Mouse (Mus musculus): Measurements from ENCODE around the gene Baiap2l1.

Baiap2l1 gene

DNA sequence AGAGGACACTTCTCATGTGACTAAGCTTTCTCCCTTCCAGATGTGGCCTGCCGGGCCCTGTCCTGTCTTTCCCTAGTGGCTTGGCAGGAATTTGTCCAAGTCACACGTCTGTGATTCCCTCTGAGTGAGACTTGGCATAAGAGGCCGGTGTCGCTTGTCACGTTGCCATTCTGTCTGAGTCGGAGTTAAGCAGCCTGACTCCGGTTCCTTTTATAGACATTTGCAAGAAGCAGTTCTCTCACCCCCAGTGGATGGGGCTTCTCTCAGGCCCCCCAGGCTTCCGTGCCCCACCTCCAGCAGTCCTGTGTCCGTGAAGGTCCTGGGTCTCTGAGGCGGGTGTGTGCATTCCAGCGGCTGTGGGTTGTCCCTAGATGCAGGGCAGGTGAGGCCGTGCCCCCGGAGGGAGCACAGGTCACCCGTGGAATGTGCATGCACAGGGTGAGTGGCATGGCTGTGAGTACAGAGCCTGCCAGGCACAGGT lies 99.7 kb downstream of the Baiap2l1 start:
- DNase-seq (ENCODE audit: low read depth, low spot score): no peak

GRCm38 (mm10) chr5:144257451-144258110 lies 100.3 kb downstream of the Baiap2l1 start:
- DNase-seq (ENCODE audit: low read depth, low spot score): no peak

DNA sequence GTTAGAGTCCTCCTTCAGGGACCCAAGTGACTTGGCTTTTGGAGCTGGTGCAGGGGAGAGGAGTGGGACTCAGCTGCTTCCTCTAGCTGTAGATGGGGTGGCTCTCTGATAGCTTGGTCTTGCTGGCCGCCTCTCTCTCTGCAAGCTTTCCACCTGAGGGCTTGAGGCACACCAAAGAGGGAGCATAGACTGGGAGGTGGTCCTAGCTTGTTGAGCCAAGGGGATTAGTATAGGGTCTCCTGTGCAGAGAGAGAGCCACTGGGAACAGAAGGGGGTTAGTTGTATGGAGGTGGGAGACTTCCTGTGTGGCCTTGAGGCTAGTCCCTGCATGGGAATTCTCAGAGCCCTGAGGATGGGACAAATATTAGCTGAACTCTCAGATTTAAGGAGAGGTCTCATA lies 101.0 kb downstream of the Baiap2l1 start:
- no peak for DNase-seq (ENCODE audit: low read depth, low spot score)

DNA sequence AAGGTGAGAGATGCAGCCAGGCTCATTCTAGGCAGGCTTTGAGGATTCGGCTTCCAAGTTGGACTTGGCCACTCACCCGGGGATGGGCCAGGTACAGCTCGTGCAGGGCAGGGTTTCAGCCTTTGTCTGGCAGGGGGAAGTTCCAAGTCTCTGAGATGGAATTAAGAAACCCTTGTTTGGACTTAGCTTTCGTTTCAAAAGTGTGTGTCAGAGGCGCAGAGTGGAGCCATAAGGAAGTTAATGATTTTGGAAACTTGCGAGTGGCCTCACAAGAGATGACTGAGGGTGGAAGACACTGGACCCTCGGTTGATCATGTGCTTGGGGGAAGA lies 101.4 kb downstream of the Baiap2l1 start:
- DNase-seq (ENCODE audit: low read depth, low spot score): no peak

- DNase-seq (ENCODE audit: low read depth, low spot score): peak; percentile 66
These were observed 102.0 kb downstream of the Baiap2l1 start for GRCm38 (mm10) chr5:144255632-144256540.

- DNase-seq (ENCODE audit: low read depth, low spot score): peak; percentile 92
These were observed 102.9 kb downstream of the Baiap2l1 start for GRCm38 (mm10) chr5:144254811-144255631.

GRCm38 (mm10) chr5:144254122-144254810 lies 103.6 kb downstream of the Baiap2l1 start:
- peak; percentile 77 for DNase-seq (ENCODE audit: low read depth, low spot score)

DNA sequence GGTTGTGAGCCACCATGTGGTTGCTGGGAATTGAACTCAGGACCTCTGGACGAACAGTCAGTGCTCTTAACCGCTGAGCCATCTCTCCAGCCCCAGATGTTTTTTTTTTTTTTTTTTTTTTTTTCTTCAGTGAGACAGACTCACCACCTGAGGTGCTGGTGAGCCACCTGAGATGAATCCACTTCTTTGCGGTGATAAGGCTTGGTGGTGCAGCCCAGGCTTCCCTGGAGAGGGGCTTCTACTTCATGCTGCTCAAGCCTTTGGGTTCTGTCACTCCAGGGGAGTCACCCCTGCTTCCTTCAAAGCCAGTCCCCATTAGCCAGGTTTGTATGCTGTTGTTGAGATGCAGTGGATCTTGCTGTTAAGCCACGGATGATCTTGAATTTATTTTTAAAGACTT lies 104.7 kb downstream of the Baiap2l1 start:
- peak; percentile 50 for DNase-seq (ENCODE audit: low read depth, low spot score)

GRCm38 (mm10) chr5:144251876-144252577 lies 105.9 kb downstream of the Baiap2l1 start:
- peak; percentile 37 for DNase-seq (ENCODE audit: low read depth, low spot score)

DNA sequence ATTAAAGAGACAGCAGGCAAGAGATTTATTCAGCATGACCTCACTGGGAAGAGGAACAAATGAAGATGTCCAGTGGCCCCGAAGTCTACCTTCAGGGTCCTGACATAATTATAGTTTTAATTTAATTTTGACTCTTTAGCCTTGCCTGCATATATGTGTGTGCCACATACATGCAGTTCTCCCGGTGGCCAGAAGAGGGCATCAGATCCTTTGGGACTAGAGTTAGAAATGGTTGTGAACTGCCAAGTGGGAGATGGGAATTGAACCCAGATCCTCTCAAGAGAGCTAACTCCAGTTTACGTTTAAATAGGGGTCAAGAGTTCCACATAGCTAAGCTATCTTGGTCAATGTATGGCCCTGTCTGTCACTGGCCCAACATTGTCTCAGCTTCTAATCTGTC lies 108.0 kb downstream of the Baiap2l1 start:
- no peak for DNase-seq (ENCODE audit: low read depth, low spot score)

GRCm38 (mm10) chr5:144247906-144248585 lies 109.9 kb downstream of the Baiap2l1 start:
- DNase-seq (ENCODE audit: low read depth, low spot score): no peak

GRCm38 (mm10) chr5:144247307-144247706 lies 110.6 kb downstream of the Baiap2l1 start:
- DNase-seq (ENCODE audit: low read depth, low spot score): no peak

GRCm38 (mm10) chr5:144246669-144247068 lies 111.2 kb downstream of the Baiap2l1 start:
- no peak for DNase-seq (ENCODE audit: low read depth, low spot score)

DNA sequence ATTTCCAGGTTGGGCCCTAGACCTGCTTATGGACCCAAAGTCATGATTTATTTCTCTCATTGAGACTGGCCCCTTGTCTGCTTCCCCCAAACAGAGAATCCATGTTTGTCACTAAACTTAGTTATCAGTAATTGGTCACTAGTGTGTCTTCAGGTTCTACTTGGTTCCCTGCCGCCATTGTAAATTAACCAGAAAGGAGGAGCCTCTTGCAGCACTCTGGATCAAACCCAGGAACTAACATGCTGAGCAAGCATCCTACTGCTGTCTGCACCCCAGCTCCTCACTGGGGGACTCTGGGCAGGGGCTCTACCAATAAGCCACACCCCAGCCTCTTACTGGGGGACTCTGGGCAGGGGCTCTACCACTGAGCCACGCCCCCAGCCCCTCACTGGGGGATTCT lies 112.3 kb downstream of the Baiap2l1 start:
- DNase-seq (ENCODE audit: low read depth, low spot score): no peak

GRCm38 (mm10) chr5:144243901-144244487 lies 113.9 kb downstream of the Baiap2l1 start, which contains the start of gene Bri3:
Bri3 (plus strand) TSS chr5:144244437.
- no peak for DNase-seq (ENCODE audit: low read depth, low spot score)

DNA sequence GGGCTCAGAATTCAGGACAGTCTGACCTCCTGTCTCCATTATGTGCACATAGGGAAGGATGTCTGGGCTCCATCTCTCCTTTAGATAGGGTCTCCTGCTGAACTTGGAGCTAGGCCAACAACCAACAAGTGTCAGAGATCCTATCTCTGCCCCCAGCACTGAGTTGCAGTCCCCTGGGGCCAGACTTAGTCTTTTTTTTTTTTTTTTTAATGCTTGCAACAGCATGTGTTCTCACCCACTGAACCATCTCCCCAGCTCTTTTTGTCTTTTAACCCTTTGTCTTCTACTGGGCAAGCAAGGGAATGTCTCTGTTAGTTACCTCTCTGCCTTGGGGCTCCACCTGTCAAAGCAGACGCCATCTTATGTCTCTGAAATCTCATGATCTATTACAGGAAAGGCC lies 118.9 kb downstream of the Baiap2l1 start:
- no peak for DNase-seq (ENCODE audit: low read depth, low spot score)

DNA sequence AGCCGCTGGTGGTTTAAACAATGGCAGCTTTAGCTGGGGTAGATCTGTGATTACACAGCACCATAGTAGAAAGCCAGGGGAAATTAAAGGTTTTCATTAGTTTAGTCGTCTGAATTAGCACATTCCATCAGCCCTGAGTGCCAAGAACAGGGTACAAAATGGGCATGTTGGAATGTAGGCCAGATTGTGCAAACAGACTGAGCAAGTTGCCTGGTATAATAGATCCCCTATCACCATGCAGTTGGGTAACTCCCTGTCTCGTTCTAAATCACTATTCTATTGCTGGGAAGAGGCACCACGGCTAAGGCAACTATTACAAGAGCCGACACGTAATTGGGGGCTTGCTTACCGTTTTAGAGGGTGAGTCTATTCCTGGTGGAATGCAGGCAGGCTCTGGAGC lies 123.2 kb downstream of the Baiap2l1 start:
- DNase-seq (ENCODE audit: low read depth, low spot score): no peak

GRCm38 (mm10) chr5:144234222-144234621 lies 123.7 kb downstream of the Baiap2l1 start:
- no peak for DNase-seq (ENCODE audit: low read depth, low spot score)

DNA sequence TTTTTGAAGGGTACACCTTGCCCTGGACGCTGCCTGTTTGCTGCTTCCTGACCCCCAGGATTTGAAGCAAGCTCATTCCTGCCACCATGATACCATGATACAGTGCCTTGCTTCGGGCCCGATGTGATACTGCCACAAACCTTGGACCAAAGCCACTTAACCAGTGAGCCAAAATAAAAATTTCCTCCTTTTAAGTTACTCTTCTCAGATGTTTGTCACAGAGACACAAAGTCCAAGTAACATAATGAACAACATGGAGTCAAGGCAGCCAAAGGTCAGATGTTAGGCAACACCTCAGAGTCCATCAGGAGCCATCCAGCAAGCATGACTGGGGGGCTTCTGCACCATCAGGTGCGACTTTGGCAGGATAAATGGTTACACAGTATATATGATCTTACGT lies 125.4 kb downstream of the Baiap2l1 start:
- DNase-seq (ENCODE audit: low read depth, low spot score): no peak

DNA sequence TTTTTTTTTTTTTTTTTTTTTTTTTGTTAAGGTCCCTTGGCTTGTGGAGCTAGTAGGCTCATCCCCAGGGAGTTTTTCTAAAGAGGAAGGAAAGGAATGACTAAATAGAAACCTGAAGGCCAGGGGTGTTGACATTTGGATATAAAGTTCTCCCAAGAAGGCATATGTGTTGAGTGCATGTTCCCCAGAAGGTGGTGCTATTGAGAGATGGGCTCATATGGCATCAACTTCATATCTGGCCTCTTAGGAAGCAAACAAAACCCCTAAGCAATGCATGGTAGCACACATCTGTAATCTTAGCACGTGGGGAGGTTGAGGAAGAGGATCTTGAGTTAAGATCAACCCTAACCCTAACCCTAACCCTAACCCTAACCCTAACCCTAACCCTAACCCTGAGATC lies 126.5 kb downstream of the Baiap2l1 start:
- peak; percentile 62 for DNase-seq (ENCODE audit: low read depth, low spot score)
